Mouse (Mus musculus) neural tube, embryonic 12.5 days (tissue): ENCODE results near the gene Txn2. TPM values are rescaled to one million over a fixed set of nuclear protein-coding genes. Genes with fewer than 3 reads are reported as not detected.
"Not testable (repeated sequence)": the region's sequence is repeated elsewhere in the genome, so short reads cannot be mapped to it uniquely, and the experiment has no call there.

Experiments
- ATAC-seq: fragments of 200-750 bp; cut with Nextera tagmentation; 2 replicates; pipeline ENCODE4 v1.8.0; 2017; ENCODE audit warnings: low read depth, mild to moderate bottlenecking, moderate TSS enrichment, moderate library complexity; ENCODE audit not compliant: low FRiP score
- H3K27ac ChIP-seq: fragments of 300-500 bp; sonication (generic); 2 replicates; pipeline ENCODE4 v1.5.1; 2016
- H3K27me3 ChIP-seq: fragments of 300-500 bp; sonication (generic); replicated peaks from 2 replicates; pipeline ENCODE4 v1.6.1; 2016; ENCODE audit warnings: mild to moderate bottlenecking
- H3K36me3 ChIP-seq: fragments of 300-500 bp; sonication (generic); 2 replicates; pipeline ENCODE4 v1.6.1; 2016; ENCODE audit warnings: mild to moderate bottlenecking
- H3K4me1 ChIP-seq: fragments of 300-500 bp; sonication (generic); 2 replicates; pipeline ENCODE4 v1.6.1; 2016
- H3K4me2 ChIP-seq: fragments of 300-500 bp; sonication (generic); replicated peaks from 2 replicates; pipeline ENCODE4 v1.6.1; 2016; ENCODE audit warnings: mild to moderate bottlenecking
- H3K4me3 ChIP-seq: fragments of 300-500 bp; sonication (generic); 2 replicates; pipeline ENCODE4 v1.5.1; 2016
- H3K9ac ChIP-seq: fragments of 300-500 bp; sonication (generic); 2 replicates; pipeline ENCODE4 v1.6.1; 2016; ENCODE audit warnings: mild to moderate bottlenecking
- H3K9me3 ChIP-seq: fragments of 300-500 bp; sonication (generic); 2 replicates; pipeline ENCODE4 v1.6.1; 2016; ENCODE audit warnings: mild to moderate bottlenecking
- WGBS: fragments of 180-500 bp; shearing (Covaris S2); methylation state at CpG from one replicate; pipeline ENCODE4 v1.1.7; 2016; 5-methylcytosine and 5-hydroxymethylcytosine counted together
- polyA plus RNA-seq: library from polyadenylated mRNA; unstranded; fragments of >200 nt; fragmentation: Nextera tagmentation; extraction: Ambion mirVana; gene quantifications from 2 replicates; pipeline ENCODE4 v1.2.1, GENCODE M21; 2016

The Txn2 gene
- polyA plus RNA-seq, 1 experiment from 2014 or later, result 208 TPM

DNA sequence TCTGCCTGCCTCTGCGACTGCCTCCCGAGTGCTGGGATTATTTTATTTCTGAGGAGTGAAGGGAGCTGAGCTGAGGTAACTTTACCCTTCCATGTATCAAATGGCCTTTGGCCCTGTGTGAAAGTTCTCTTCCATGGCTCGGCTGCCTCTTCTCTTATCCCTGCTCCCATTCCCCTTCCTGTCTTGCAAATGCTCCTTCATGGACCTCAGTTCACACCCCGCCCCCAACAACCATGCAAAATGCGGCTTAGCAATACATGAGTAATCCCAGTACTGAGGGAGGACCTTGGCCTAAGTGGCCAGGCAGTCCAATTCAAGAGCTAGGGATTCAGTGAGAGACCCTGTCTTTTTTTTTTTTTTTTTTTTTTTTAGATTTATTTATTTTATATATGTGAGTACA, 60.5 kb downstream of the Txn2 start:
- no peak overlapping the region for H3K4me2 ChIP-seq
- no peak overlapping the region for H3K27ac ChIP-seq
- no peaks in the 10 kb centered on the region for H3K4me1 ChIP-seq
- 91% methylated on average over 5 of the region's 5 CpGs for WGBS
- H3K9me3 ChIP-seq, result no peaks in the 10 kb centered on the region
- no peak for ATAC-seq
- no peaks in the 10 kb centered on the region for H3K36me3 ChIP-seq
- H3K9ac ChIP-seq, result no peak overlapping the region
- H3K27me3 ChIP-seq, result no peaks in the 10 kb centered on the region
- H3K4me3 ChIP-seq, result no peak overlapping the region

DNA sequence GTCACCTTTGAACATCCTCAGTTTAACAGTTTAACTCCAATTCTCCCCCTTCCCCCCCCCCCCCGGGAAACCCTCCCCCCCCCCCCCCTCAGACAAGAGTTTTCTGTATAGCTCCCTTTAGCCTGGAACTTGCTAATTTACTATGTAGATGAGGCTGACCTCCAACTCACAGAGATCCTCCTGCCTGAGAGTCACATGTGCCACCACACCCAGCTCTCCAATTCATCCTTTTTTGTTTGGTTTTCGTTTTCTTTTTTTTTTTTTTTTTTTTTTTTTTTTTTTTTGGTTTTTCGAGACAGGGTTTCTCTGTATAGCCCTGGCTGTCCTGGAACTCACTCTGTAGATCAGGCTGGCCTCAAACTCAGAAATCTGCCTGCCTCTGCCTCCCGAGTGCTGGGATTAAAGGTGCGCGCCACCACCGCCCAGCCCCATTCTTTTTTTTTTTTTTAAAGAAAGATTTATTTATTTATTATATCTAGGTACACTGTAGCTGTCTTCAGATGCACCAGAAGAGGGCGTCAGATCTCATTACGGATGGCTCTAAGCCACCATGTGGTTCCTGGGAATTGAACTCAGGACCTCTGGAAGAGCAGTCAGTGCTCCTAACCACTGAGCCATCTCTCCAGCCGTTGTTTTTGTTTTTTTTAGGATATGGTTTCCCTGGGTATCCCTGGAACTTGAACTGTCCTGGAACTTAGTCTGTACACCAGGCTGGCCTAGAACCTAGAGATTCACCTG, 61.4 kb downstream of the Txn2 start:
- not testable (repeated sequence) for H3K4me3 ChIP-seq, ATAC-seq, H3K27ac ChIP-seq, H3K9ac ChIP-seq, H3K9me3 ChIP-seq, H3K27me3 ChIP-seq, H3K4me1 ChIP-seq, H3K4me2 ChIP-seq, H3K36me3 ChIP-seq
- WGBS, result 89% methylated on average over 9 of the region's 10 CpGs

DNA sequence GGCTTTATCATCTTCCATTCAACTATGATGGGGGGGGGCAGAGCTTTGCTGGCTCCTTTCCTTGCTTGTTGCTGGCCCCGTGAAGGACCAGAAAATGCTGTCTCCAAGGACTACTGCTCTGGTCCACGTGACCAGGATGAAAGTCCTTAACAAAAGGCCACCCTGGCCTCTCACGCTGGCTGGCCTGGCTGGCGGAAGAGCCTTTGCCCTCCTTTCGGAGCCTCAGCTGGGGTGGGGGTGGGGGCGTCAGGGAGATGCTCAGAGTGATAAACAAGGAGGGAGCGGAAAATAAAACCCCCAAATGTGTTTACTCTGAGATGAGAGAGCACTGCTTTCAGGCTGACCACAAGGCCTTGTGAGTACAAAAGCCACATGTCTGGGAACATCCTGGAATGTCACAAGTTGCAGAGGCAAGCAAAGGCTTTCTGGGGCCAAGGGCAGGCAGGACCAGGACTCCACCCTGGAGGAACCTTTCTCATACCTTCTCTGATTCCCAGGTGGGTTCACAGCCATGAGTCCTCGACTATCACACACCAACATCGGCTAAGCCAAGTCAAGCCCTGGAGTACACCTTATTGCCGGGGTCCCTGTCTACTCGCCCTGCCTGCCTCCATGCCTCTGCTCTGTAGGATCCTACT, 62.1 kb downstream of the Txn2 start:
- ATAC-seq, result no peak
- Histone ChIP-seq H3K36me3 (no peaks in the 10 kb centered on the region), H3K9ac (no peak overlapping the region), H3K27ac (no peak overlapping the region), H3K9me3 (no peaks in the 10 kb centered on the region), H3K4me1 (no peaks in the 10 kb centered on the region), H3K4me2 (no peak overlapping the region), H3K4me3 (no peak overlapping the region), H3K27me3 (no peaks in the 10 kb centered on the region)
- 42% methylated on average over 11 of the region's 11 CpGs for WGBS

Other genes with a start within 250 kb of the Txn2 start
- gene Apol7e, start 230.1 kb downstream of the Txn2 start, polyA plus RNA-seq, result not detected in 2 replicates
- not detected in 2 replicates for gene Apol9b, start 200.0 kb downstream of the Txn2 start, polyA plus RNA-seq
- gene Apol8, start 172.0 kb downstream of the Txn2 start, polyA plus RNA-seq, result 0.26 and 0.48 TPM in 2 replicates
- gene Myh9, start 86.8 kb downstream of the Txn2 start, polyA plus RNA-seq, result 20.9 and 21.0 TPM in 2 replicates
- 5.5 and 6.2 TPM in 2 replicates for gene Foxred2, start 27.7 kb upstream of the Txn2 start, polyA plus RNA-seq
- 204 and 205 TPM in 2 replicates for gene Eif3d, start 41.8 kb upstream of the Txn2 start, polyA plus RNA-seq
- 4.1 and 5.7 TPM in 2 replicates for gene Cacng2, start 191.0 kb upstream of the Txn2 start, polyA plus RNA-seq
- gene Ift27, start 245.1 kb upstream of the Txn2 start, polyA plus RNA-seq, result 101 and 106 TPM in 2 replicates